Comparison of ENCODE assay signal across 10 mouse cellular contexts in genomic region chrX:137170021-137170420, GRCm38 (mm10). TPM values are rescaled to one million over a fixed set of nuclear protein-coding genes. Genes with fewer than 3 reads are reported as not detected.
DNase-seq lines count a peak whose midpoint lies in the region; ATAC-seq and TF ChIP-seq lines count a peak whose summit lies in the region.
"Had no signal": no experiment of that assay in that cellular context is flagged by ENCODE, and none has a peak within 500 bp of the region (broad histone marks: within the 10 kb centered on the region; RNA-seq: fewer than 3 reads in every experiment).

No protein-coding gene starts in this region.

- H3K4me1 ChIP-seq in intestine, postnatal 0 days (replicated peaks; ENCODE audit: control insufficient read depth, insufficient read depth, low read length) = no peaks in the 10 kb centered on the region
- H3K4me1 ChIP-seq in intestine, embryonic 16.5 days (ENCODE audit: control insufficient read depth, insufficient read depth, low read length) = no peaks in the 10 kb centered on the region
- H3K4me1 ChIP-seq: embryonic facial prominence, embryonic 15.5 days had no signal

- no peaks in the 10 kb centered on the region for H3K9me3 ChIP-seq in intestine, postnatal 0 days (ENCODE audit: control insufficient read depth)
- no peaks in the 10 kb centered on the region for H3K9me3 ChIP-seq in intestine, embryonic 16.5 days (ENCODE audit: control insufficient read depth, low read length)
- H3K9me3 ChIP-seq: embryonic facial prominence, embryonic 15.5 days had no signal

- ATAC-seq in intestine, postnatal 0 days = no peak
- ATAC-seq in intestine, embryonic 16.5 days = no peak
- no peak for ATAC-seq in megakaryocyte-erythroid progenitor cell, adult 5-6 weeks (replicated peaks; ENCODE audit: low FRiP score, low TSS enrichment, poor library complexity, severe bottlenecking)

- H3K27ac ChIP-seq in intestine, postnatal 0 days (ENCODE audit: low read depth, low read length) = no peak overlapping the region
- H3K27ac ChIP-seq in intestine, embryonic 16.5 days (ENCODE audit: low read length) = no peak overlapping the region
- H3K27ac ChIP-seq: embryonic facial prominence, embryonic 15.5 days had no signal

- TF ChIP-seq CTCF in intestine, postnatal 0 days (IDR thresholded peaks at IDR 0.05; ENCODE audit: low read depth) = peak; percentile 52

- DNase-seq in urinary bladder, postnatal 14 days (ENCODE audit: low spot score) = peak; percentile 2
- DNase-seq in urinary bladder, postnatal 4 days (ENCODE audit: low spot score in 2 of 2) = no peak
- peak; percentile 5 to 7 for DNase-seq in kidney, postnatal 4 days
- DNase-seq in layer of hippocampus, postnatal 25 days (ENCODE audit: extremely low spot score in 1 of 2, low spot score in 1 of 2) = no peak

- WGBS in intestine, postnatal 0 days = 43% methylated on average over 7 of the region's 7 CpGs
- 46% methylated on average over 7 of the region's 7 CpGs for WGBS in intestine, embryonic 16.5 days

- H3K27me3 ChIP-seq in intestine, postnatal 0 days (replicated peaks; ENCODE audit: control insufficient read depth, insufficient read depth, low read length) = no peaks in the 10 kb centered on the region
- no peaks in the 10 kb centered on the region for H3K27me3 ChIP-seq in intestine, embryonic 16.5 days (replicated peaks; ENCODE audit: control insufficient read depth, insufficient read depth, low read length)
- H3K27me3 ChIP-seq: embryonic facial prominence, embryonic 15.5 days had no signal

- no peaks in the 10 kb centered on the region for H3K36me3 ChIP-seq in intestine, postnatal 0 days (ENCODE audit: control insufficient read depth, insufficient read depth)
- no peaks in the 10 kb centered on the region for H3K36me3 ChIP-seq in intestine, embryonic 16.5 days (ENCODE audit: control insufficient read depth, insufficient read depth, low read length)
- H3K36me3 ChIP-seq: embryonic facial prominence, embryonic 15.5 days had no signal

- no peak overlapping the region for H3K9ac ChIP-seq in intestine, postnatal 0 days (ENCODE audit: low read depth, low read length)
- no peak overlapping the region for H3K9ac ChIP-seq in intestine, embryonic 16.5 days (ENCODE audit: low read depth, low read length)
- H3K9ac ChIP-seq: embryonic facial prominence, embryonic 15.5 days had no signal

- no peak overlapping the region for H3K4me3 ChIP-seq in intestine, postnatal 0 days (ENCODE audit: low read depth, low read length)
- no peak overlapping the region for H3K4me3 ChIP-seq in intestine, embryonic 16.5 days (ENCODE audit: low read length)
- H3K4me3 ChIP-seq: embryonic facial prominence, embryonic 15.5 days had no signal

- H3K4me2 ChIP-seq in intestine, postnatal 0 days (replicated peaks; ENCODE audit: low read depth) = no peak overlapping the region
- H3K4me2 ChIP-seq in intestine, embryonic 16.5 days (ENCODE audit: low read depth, low read length) = no peak overlapping the region
- H3K4me2 ChIP-seq: embryonic facial prominence, embryonic 15.5 days had no signal

RNA-seq across cellular contexts. Expression of gene Esx1, which starts 48.1 kb away (rescaled TPM):
- not detected in 2 replicates for polyA plus RNA-seq in intestine, postnatal 0 days (2015; fragmentation: Nextera tagmentation; extraction: Ambion mirVana)
- not detected in 2 replicates for polyA plus RNA-seq in intestine, embryonic 16.5 days (2015; fragmentation: Nextera tagmentation; extraction: Ambion mirVana)
- total RNA-seq in megakaryocyte-erythroid progenitor cell, adult 5-6 weeks (2014; fragmentation: Nextera tagmentation) = not detected in 2 replicates
- total RNA-seq in megakaryocyte-erythroid progenitor cell, adult 5-6 weeks (2017) = not detected in 2 replicates
- not detected for total RNA-seq in layer of hippocampus, postnatal 25 days (2021)
- polyA plus RNA-seq: embryonic facial prominence, embryonic 15.5 days; heart, embryonic 16.5 days; urinary bladder, adult 2 months had no signal

Comparison
In these comparisons a context has a peak if more than half of its experiments do, and no peak if none do; other contexts are left out.
1. DNase-seq: peak in urinary bladder, postnatal 14 days (single experiment) and kidney, postnatal 4 days (2 of 2); none in urinary bladder, postnatal 4 days (0 of 2) and layer of hippocampus, postnatal 25 days (0 of 2).